Mouse (Mus musculus) liver, adult 2 months (tissue): ENCODE measurements around the gene Gm26620. TPM values are rescaled to one million over a fixed set of nuclear protein-coding genes. Genes with fewer than 3 reads are reported as not detected.

Experiments used
- DNase-seq: peaks from one replicate; pipeline ENCODE4 v3.0.0-alpha.2; 2011; ENCODE audit warnings: low read depth, low spot score; ENCODE audit errors: extremely low read depth
- H3K27ac ChIP-seq: fragments of 200-500 bp; replicated peaks from 2 replicates; pipeline ENCODE4 v1.5.1; 2012; ENCODE audit warnings: low read depth, mild to moderate bottlenecking, control low read depth, inconsistent platforms, low read length; ENCODE audit not compliant: insufficient read depth
- H3K27me3 ChIP-seq: fragments of 200-500 bp; 2 replicates; pipeline ENCODE4 v1.6.1; 2012; ENCODE audit warnings: mild to moderate bottlenecking, moderate library complexity, low read length, inconsistent platforms; ENCODE audit not compliant: control insufficient read depth, insufficient read depth
- H3K36me3 ChIP-seq: fragments of 200-500 bp; 2 replicates; pipeline ENCODE4 v1.6.1; 2012; ENCODE audit warnings: low read length, inconsistent platforms; ENCODE audit not compliant: control insufficient read depth, insufficient read depth
- H3K4me1 ChIP-seq: fragments of 200-500 bp; 2 replicates; pipeline ENCODE4 v1.6.1; 2011; ENCODE audit warnings: low read length; ENCODE audit not compliant: control insufficient read depth, insufficient read depth
- H3K4me3 ChIP-seq: fragments of 200-500 bp; 2 replicates; pipeline ENCODE4 v1.5.1; 2011; ENCODE audit warnings: low read depth, mild to moderate bottlenecking, control low read depth, low read length, moderate library complexity; ENCODE audit not compliant: insufficient read depth
- H3K79me2 ChIP-seq: fragments of 200-500 bp; 2 replicates; pipeline ENCODE4 v1.6.1; 2012; ENCODE audit warnings: inconsistent platforms, mild to moderate bottlenecking, low read length, moderate library complexity; ENCODE audit not compliant: control insufficient read depth, insufficient read depth
- H3K9ac ChIP-seq: fragments of 200-500 bp; 2 replicates; pipeline ENCODE4 v1.6.1; 2012; ENCODE audit warnings: low read depth, mild to moderate bottlenecking, control low read depth, inconsistent platforms, low read length
- CTCF ChIP-seq: fragments of 200-500 bp; IDR thresholded peaks from 2 replicates; pipeline ENCODE4 v1.5.1; 2011; ENCODE audit warnings: low read depth, low read length, control low read depth
- POLR2A ChIP-seq: fragments of 200-500 bp; IDR thresholded peaks from 2 replicates; pipeline ENCODE4 v1.6.1; 2011; ENCODE audit warnings: low read length, control low read depth; ENCODE audit not compliant: insufficient read depth; ENCODE audit errors: extremely low read depth
- whole genome bisulfite sequencing: fragments of 180-500 bp; shearing (Covaris S2); methylation state at CpG from one replicate; pipeline ENCODE4 v1.1.7; 2018; 5-methylcytosine and 5-hydroxymethylcytosine counted together
- polyA plus RNA-seq: library from polyadenylated mRNA; depleted of rRNA; stranded (reverse); fragments of >200 nt; gene quantifications from 2 replicates; pipeline ENCODE4 v1.2.3, GENCODE M21; 2012
- total RNA-seq: library from RNA; depleted of rRNA; stranded (reverse); fragments of >200 nt; gene quantifications from 2 replicates; pipeline ENCODE4 v1.2.3, GENCODE M21; 2014

Gene Gm26620
- total and polyA plus RNA-seq, 2 experiments = 0.59 to 0.74 TPM

DNA sequence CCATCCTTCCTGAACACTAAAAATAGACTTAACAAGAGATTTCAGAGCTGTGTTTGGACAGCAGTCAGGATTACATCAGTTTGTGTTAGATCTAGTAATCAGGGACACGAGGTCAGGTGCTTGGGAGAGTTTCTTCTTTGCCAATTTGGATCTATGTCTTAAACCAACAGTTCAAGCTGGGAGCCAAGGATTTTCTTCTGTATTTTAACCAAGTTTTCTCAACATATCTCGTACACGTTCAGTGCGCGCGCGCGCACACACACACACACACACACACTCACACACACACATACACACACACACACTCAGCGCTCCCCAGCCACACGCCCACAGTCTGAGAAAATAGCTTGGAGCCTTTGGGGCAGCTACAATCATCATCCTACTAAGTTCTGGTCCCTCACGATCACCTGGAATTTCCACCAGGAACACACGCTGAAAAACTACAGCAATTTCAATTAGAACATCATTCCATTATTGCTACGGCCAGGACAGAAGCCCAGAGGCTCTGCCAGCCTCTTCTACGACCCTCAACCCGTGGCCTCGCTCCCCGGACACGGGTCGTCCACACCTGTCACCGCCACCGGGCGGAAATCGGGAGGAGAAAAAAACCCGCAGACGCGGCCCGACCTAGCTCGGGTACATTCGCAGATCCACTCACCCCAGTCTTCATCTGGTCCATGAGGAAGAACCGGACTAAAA is 17.7 kb upstream of the Gm26620 start:
- DNase-seq = peak; percentile 98
- Histone ChIP-seq H3K4me3 (peak overlapping the region; percentile 91), H3K27ac (peak overlapping the region; percentile 94), H3K4me1 (peaks cover 22% of the 10 kb centered on the region), H3K9ac (peak overlapping the region; percentile 88), H3K79me2 (peaks cover 15% of the 10 kb centered on the region; the same call in 1 of the 2 replicates), H3K27me3 (no peaks in the 10 kb centered on the region), H3K36me3 (no peaks in the 10 kb centered on the region)
- TF ChIP-seq CTCF (no peak), POLR2A (no peak)
- WGBS = under 1% methylated on average over 30 of the region's 30 CpGs

DNA sequence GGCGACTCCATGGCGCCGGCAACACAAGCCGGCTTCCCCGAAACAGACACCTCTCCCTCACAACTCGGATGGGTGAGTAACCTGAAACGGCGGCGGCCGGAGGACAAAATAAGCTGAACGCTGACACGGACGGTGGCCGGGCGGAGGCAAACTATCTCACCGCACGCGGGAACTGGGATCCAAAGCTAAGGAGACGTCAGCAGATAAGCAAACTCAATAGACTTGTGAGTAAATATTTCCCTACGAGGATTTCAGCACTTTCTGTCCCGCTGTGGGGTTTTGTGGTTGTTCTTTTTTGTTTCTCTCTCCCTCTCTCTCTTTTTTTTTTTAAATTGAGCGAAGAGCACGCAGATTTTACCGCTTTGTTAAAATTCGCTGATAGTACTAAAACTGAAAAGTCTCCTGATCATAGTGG is 17.2 kb upstream of the Gm26620 start, which contains the start of gene Atf6:
Gene Atf6 (minus strand): TSS at position 81 of the 415 bp plus-strand sequence.
- TF ChIP-seq POLR2A (peak; percentile 72), CTCF (no peak)
- peak within 1 kb of the TSS; percentile 91 for H3K4me3 ChIP-seq
- H3K27ac ChIP-seq = peak within 1 kb of the TSS; percentile 94
- under 1% methylated on average over 25 of the region's 25 CpGs for WGBS
- H3K9ac ChIP-seq = peak within 1 kb of the TSS; percentile 88
- H3K79me2 ChIP-seq = peaks cover 15% of the 10 kb centered on the region; the same call in 1 of the 2 replicates
- peaks cover 19% of the 10 kb centered on the region for H3K4me1 ChIP-seq
- H3K27me3 ChIP-seq = no peaks in the 10 kb centered on the region
- peak; percentile 94 for DNase-seq
- H3K36me3 ChIP-seq = no peaks in the 10 kb centered on the region

- under 1% methylated on average over 33 of the region's 33 CpGs for WGBS
- no peak for TF ChIP-seq CTCF
- no peak for TF ChIP-seq POLR2A
- peak; percentile 91 for DNase-seq
- no peaks in the 10 kb centered on the region for H3K27me3 ChIP-seq
- peaks cover 2% of the 10 kb centered on the region for H3K36me3 ChIP-seq
- peaks cover 15% of the 10 kb centered on the region for H3K4me1 ChIP-seq
- H3K9ac ChIP-seq = peak overlapping the region; percentile 53
- no peak overlapping the region for H3K27ac ChIP-seq
- H3K79me2 ChIP-seq = peaks cover 11% of the 10 kb centered on the region; the same call in 1 of the 2 replicates
- H3K4me3 ChIP-seq = peak overlapping the region; percentile 61
These were observed 16.6 kb upstream of the Gm26620 start for GRCm38 (mm10) chr1:170868107-170868904.

- 14% methylated on average over 14 of the region's 14 CpGs for WGBS
These were observed 16.0 kb upstream of the Gm26620 start for GRCm38 (mm10) chr1:170868905-170869283.

DNA sequence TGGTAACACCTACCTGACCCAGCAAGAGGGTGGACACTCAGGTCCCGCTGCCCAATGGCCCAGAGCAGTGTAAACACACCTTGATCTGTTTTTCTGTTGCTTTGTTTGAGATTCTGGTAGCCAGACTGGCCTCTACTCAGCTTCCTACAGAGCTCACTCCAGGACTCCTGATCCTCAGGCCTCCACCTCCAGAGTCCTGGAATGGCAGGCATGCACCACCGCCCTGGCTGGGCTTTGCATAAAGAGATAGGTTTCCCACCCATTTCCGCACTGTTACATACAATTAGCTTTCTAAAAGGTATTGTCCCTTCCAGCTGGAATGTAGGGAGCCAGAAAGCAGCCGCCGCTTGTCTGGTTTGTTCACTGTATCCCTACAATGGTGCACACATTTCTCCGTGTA is 13.5 kb upstream of the Gm26620 start:
- 79% methylated on average over 6 of the region's 6 CpGs for WGBS

More at GRCm38 (mm10) chr1:170868905-170869283, 16.0 kb upstream of the Gm26620 start:
- no peaks in the 10 kb centered on the region for H3K27me3 ChIP-seq
- H3K4me3 ChIP-seq = peak overlapping the region; percentile 61
- H3K27ac ChIP-seq = no peak overlapping the region
- no peak for TF ChIP-seq POLR2A
- no peak for TF ChIP-seq CTCF
- H3K36me3 ChIP-seq = peaks cover 5% of the 10 kb centered on the region
- H3K9ac ChIP-seq = peak overlapping the region; percentile 53
- peaks cover 12% of the 10 kb centered on the region for H3K4me1 ChIP-seq
- H3K79me2 ChIP-seq = peaks cover 8% of the 10 kb centered on the region; the same call in 1 of the 2 replicates
- DNase-seq = no peak

More for the DNA sequence above, 13.5 kb upstream of the Gm26620 start:
- Histone ChIP-seq H3K4me3 (no peak overlapping the region), H3K79me2 (no peaks in the 10 kb centered on the region), H3K9ac (no peak overlapping the region), H3K27ac (no peak overlapping the region), H3K36me3 (peaks cover 18% of the 10 kb centered on the region), H3K27me3 (no peaks in the 10 kb centered on the region), H3K4me1 (no peaks in the 10 kb centered on the region; the same call in 1 of the 2 replicates)
- DNase-seq = no peak
- TF ChIP-seq CTCF (no peak), POLR2A (no peak)
